Mouse (Mus musculus): ENCODE data around the gene Emd. TPM values are rescaled to one million over a fixed set of nuclear protein-coding genes. Genes with fewer than 3 reads are reported as not detected.
A peak's percentile ranks its signal among the peaks of the same experiment; 100 is the strongest.

Gene Emd
- polyA plus RNA-seq, 1 experiment = 49.0 TPM

DNA sequence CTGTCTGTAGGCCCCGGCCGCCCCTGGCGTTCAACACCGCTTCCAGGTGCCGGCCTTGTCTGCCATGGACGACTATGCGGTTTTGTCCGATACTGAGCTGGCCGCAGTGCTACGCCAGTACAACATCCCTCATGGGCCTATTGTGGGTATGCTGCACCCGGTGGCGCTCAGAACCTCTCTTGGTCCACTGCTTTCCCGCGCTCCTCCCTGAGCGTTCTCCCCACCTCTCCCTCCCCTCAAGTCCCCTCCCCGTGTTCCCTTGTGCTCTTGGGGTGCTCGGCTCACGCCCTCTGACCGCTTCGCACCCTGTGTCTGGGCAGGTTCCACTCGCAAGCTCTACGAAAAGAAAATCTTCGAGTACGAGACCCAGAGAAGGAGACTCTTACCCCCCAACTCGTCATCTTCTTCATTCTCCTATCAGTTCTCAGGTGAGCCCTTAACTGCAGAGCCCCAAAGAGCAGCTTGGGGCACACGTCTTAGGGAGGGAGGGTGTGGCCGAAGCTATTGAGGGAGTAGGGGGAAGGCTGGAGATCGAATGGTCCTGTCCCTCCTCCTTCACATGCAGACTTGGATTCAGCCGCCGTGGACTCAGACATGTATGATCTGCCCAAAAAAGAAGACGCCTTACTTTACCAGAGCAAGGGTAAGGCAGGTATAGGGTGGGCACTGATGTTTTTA is 540 bp downstream of the Emd start:
- peak overlapping the region; percentile 99 for H3K27ac ChIP-seq (ENCODE audit: insufficient read depth, low read length)
- no peak for TF ChIP-seq POLR2A (IDR thresholded peaks at IDR 0.05; ENCODE audit: borderline replicate concordance, insufficient read depth, low read length)
- TF ChIP-seq CTCF (IDR thresholded peaks at IDR 0.05; ENCODE audit: borderline replicate concordance, insufficient read depth, low read depth, low read length) = no peak
- H3K4me3 ChIP-seq (replicated peaks; ENCODE audit: insufficient read depth, low read depth, low read length) = peak overlapping the region; percentile 98
- WGBS = 16% methylated on average over 31 of the region's 31 CpGs
- peaks cover 3% of the 10 kb centered on the region; the same call in 1 of the 2 replicates for H3K4me1 ChIP-seq (ENCODE audit: control insufficient read depth, insufficient read depth, low read length)
- DNase-seq = no peak
- no peaks in the 10 kb centered on the region for H3K27me3 ChIP-seq (ENCODE audit: control insufficient read depth, insufficient read depth, low read length)

DNA sequence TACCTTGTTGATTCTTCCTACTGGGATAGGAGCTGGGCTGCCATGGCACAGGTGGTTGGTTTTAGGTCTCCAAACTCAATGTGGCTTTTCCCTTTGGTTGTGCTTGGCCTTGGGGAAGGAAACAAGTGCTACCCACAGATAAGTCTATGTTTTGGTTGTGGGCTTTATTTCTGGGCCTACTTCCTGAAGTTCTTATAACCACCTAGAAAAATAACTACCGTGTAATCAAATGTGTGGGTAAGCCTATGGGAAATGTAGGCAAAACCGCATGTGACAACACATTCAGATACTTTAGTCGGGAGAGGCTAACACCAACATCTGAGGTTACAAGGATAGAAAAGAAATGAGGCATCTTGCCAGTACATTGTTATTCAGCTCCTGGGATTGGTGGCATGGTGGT is 3.3 kb downstream of the Emd start:
- no peak for DNase-seq
- WGBS = 89% methylated on average over 3 of the region's 3 CpGs
- TF ChIP-seq CTCF (IDR thresholded peaks at IDR 0.05; ENCODE audit: borderline replicate concordance, insufficient read depth, low read depth, low read length) (no peak), POLR2A (IDR thresholded peaks at IDR 0.05; ENCODE audit: borderline replicate concordance, insufficient read depth, low read length) (no peak)
- Histone ChIP-seq H3K27ac (ENCODE audit: insufficient read depth, low read length) (no peak overlapping the region), H3K4me3 (replicated peaks; ENCODE audit: insufficient read depth, low read depth, low read length) (no peak overlapping the region), H3K4me1 (ENCODE audit: control insufficient read depth, insufficient read depth, low read length) (no peaks in the 10 kb centered on the region), H3K27me3 (ENCODE audit: control insufficient read depth, insufficient read depth, low read length) (no peaks in the 10 kb centered on the region)

DNA sequence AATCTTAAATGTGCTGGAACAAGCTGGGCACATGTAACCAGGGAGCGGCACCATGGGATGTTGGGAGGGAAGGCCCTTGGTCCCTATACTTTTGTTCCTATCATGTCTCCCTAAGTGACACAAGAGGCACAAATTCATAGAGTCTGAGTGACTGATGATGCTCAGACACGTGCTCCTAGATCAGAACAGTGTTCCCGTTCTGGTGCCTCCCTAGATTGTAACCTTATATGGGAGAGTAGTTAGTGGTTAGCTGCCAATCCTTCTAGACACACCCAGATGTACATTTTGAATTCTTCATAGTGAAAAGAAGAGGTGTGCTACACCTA is 15.2 kb downstream of the Emd start:
- Histone ChIP-seq H3K27me3 (ENCODE audit: control insufficient read depth, insufficient read depth, low read length) (no peaks in the 10 kb centered on the region), H3K4me1 (ENCODE audit: control insufficient read depth, insufficient read depth, low read length) (peaks cover 2% of the 10 kb centered on the region; the same call in 1 of the 2 replicates), H3K4me3 (replicated peaks; ENCODE audit: insufficient read depth, low read depth, low read length) (peak overlapping the region; percentile 93), H3K27ac (ENCODE audit: insufficient read depth, low read length) (peak overlapping the region; percentile 83)
- DNase-seq = peak in 1 of 2 experiments; percentile 30
- WGBS = 9% methylated on average over 3 of the region's 3 CpGs
- no peak for TF ChIP-seq CTCF (IDR thresholded peaks at IDR 0.05; ENCODE audit: borderline replicate concordance, insufficient read depth, low read depth, low read length)

DNA sequence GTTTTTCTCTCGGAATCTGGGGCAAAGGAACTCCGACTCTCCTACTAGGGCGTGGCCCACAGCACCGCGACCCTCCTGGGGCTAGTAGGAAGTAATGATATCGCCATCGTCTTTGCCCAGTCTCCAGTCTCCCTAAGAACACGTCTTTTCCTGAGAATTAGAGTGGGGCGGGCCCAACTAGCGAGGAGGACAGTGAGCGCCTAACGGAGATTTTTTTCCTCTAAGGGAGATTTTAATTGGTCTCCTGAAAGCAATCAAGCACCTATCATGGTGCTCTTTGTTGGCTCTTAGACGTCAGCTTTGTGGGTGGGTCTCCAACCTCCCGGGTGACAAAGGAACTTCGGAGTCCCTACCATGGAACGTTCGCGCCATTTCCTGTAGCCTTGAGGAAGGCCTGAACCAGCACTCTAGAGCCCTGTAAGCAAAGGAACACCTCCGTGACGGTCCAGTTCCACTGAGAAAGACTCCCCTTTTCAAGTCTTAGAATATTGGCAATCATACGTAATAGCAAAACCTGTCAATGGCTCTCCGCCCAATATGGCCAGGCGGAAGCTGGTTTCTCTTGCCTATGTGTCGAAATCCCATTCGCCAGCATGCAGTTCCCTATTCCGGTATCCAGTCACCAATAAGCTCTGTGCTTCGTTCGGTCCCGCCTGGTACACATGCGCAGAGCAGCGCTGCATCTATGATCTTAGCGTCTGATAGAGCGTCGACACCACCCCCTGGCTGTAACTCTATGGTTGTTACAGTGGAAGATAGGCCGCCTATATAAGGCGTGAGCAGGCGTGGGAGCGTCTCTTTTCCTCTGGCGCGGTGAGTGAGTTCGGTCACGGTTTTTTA is 15.8 kb downstream of the Emd start, which contains the start of gene Rpl10:
TSS of gene Rpl10 (plus strand) at position 751 of the 840 bp plus-strand sequence.
- TF ChIP-seq CTCF (IDR thresholded peaks at IDR 0.05; ENCODE audit: borderline replicate concordance, insufficient read depth, low read depth, low read length) = no peak
- TF ChIP-seq POLR2A (IDR thresholded peaks at IDR 0.05; ENCODE audit: borderline replicate concordance, insufficient read depth, low read length) = peak; percentile 92
- peak; percentile 88 to 95 for DNase-seq
- WGBS = 8% methylated on average over 42 of the region's 42 CpGs
- Histone ChIP-seq H3K4me3 (replicated peaks; ENCODE audit: insufficient read depth, low read depth, low read length) (peak within 1 kb of the TSS; percentile 97), H3K27ac (ENCODE audit: insufficient read depth, low read length) (peak within 1 kb of the TSS; percentile 97), H3K4me1 (ENCODE audit: control insufficient read depth, insufficient read depth, low read length) (peaks cover 2% of the 10 kb centered on the region; the same call in 1 of the 2 replicates), H3K27me3 (ENCODE audit: control insufficient read depth, insufficient read depth, low read length) (no peaks in the 10 kb centered on the region)

DNA sequence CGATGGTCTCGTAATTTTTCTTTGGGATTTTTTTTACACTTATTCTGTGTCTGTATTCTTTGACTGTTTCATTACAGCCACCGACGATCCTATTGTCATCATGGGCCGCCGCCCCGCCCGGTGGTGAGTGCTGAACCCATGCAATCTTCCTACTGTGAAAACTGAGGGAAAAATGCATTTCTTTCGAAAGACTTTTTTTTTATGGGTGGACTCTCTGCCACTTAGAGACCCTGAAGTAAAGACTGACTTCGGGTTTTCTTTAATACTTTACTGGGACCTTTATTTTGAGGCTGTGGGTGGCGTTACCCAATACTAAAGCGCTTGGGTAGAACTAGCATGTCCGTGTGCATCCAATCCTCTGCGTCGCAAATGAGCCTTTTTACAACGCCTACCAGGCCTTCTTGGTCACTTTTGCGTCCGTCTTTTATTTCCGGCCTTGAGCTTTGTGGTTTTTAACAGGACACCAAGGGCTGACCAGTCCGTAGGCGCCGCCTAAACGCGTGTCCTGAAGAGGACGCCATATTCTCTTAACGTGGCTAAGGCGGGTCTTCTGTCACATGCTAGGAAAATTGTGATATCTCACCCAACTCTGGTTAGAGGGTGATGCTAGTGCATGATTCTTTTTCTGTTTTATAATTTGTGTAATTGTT is 16.5 kb downstream of the Emd start:
- H3K27ac ChIP-seq (ENCODE audit: insufficient read depth, low read length) = no peak overlapping the region
- TF ChIP-seq CTCF (IDR thresholded peaks at IDR 0.05; ENCODE audit: borderline replicate concordance, insufficient read depth, low read depth, low read length) (no peak), POLR2A (IDR thresholded peaks at IDR 0.05; ENCODE audit: borderline replicate concordance, insufficient read depth, low read length) (no peak)
- peak; percentile 31 to 41 for DNase-seq
- H3K4me3 ChIP-seq (replicated peaks; ENCODE audit: insufficient read depth, low read depth, low read length) = peak overlapping the region; percentile 82
- 8% methylated on average over 27 of the region's 27 CpGs for WGBS
- no peaks in the 10 kb centered on the region for H3K27me3 ChIP-seq (ENCODE audit: control insufficient read depth, insufficient read depth, low read length)
- H3K4me1 ChIP-seq (ENCODE audit: control insufficient read depth, insufficient read depth, low read length) = peaks cover 2% of the 10 kb centered on the region; the same call in 1 of the 2 replicates

DNA sequence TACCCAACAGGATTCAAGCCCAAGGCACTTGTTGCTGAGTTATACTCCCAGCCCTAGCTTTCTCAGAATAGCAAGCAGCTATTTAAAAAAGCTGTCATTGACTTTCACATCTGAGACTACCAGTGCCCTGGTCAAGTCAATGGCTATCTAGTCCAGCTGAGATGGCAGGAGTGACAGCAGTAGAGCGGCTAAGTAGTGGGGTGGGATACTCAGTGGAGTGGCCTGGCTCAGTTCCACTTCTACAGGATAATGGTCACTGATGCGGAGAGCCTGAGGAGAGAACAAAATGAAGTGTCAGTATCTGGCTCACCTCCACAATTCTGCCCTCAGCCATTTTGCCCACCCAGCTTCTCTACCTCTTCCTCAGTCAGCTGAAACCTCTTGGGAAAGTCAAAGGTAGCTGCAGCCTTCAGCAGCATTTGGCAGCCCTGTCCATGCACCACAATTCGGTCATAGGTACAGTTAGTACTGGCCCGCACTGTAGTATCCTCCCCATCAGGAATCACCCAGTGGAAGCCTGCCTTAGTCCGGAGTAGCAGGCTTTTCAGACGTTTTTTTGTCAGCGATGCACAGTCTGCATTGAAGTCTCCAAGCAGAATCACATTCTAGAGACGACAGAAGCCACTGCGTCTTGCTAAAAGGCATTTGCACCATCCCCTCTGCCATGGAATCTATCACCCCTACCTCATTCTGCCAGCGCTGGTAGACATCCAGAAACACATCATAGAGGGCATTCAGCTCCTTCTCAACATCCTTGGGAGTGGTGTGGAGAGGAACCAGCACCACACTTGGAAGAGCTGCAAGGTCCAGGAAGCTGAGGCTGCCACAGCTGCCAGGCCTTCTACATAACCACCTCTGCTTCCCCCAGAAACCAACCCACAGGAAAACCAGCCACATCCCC is 19.2 kb downstream of the Emd start:
- H3K4me1 ChIP-seq (ENCODE audit: control insufficient read depth, insufficient read depth, low read length) = peaks cover 2% of the 10 kb centered on the region; the same call in 1 of the 2 replicates
- no peak for DNase-seq
- 26% methylated on average over 10 of the region's 10 CpGs for WGBS
- TF ChIP-seq CTCF (IDR thresholded peaks at IDR 0.05; ENCODE audit: borderline replicate concordance, insufficient read depth, low read depth, low read length) = no peak
- TF ChIP-seq POLR2A (IDR thresholded peaks at IDR 0.05; ENCODE audit: borderline replicate concordance, insufficient read depth, low read length) = no peak
- no peak overlapping the region for H3K27ac ChIP-seq (ENCODE audit: insufficient read depth, low read length)
- H3K27me3 ChIP-seq (ENCODE audit: control insufficient read depth, insufficient read depth, low read length) = no peaks in the 10 kb centered on the region
- no peak overlapping the region for H3K4me3 ChIP-seq (replicated peaks; ENCODE audit: insufficient read depth, low read depth, low read length)

DNA sequence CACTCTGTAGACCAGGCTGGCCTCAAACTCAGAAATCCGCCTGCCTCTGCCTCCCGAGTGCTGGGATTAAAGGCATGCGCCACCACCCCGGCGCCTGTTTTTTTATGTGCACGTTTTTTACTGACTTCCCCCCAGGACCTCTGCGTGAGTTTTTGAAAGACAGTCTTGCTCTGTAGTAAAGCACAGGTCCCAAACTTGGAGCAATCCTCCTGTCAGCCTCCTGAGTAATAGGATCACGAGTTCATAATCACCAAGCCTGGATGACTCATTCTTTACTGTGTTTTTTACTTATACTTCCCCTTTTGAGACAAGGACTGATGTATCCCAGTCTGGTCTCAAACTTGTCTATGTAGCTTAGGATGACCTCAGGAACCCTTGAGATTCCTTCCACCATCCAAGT is 23.4 kb downstream of the Emd start:
- H3K27me3 ChIP-seq (ENCODE audit: control insufficient read depth, insufficient read depth, low read length) = no peaks in the 10 kb centered on the region
- H3K4me3 ChIP-seq (replicated peaks; ENCODE audit: insufficient read depth, low read depth, low read length) = no peak overlapping the region
- 73% methylated on average over 8 of the region's 8 CpGs for WGBS
- no peak overlapping the region for H3K27ac ChIP-seq (ENCODE audit: insufficient read depth, low read length)
- H3K4me1 ChIP-seq (ENCODE audit: control insufficient read depth, insufficient read depth, low read length) = no peaks in the 10 kb centered on the region
- TF ChIP-seq POLR2A (IDR thresholded peaks at IDR 0.05; ENCODE audit: borderline replicate concordance, insufficient read depth, low read length) (no peak), CTCF (IDR thresholded peaks at IDR 0.05; ENCODE audit: borderline replicate concordance, insufficient read depth, low read depth, low read length) (no peak)
- DNase-seq = no peak
